Mouse (Mus musculus) MEL (cell line): Measurements from ENCODE around the gene Tmbim7. TPM values are rescaled to one million over a fixed set of nuclear protein-coding genes. Genes with fewer than 3 reads are reported as not detected.
A peak's percentile ranks its signal among the peaks of the same experiment; 100 is the strongest.

Source experiments
- DNase-seq: peaks from one replicate; pipeline ENCODE4 v3.0.0; 2011; ENCODE audit warnings: low read depth, low spot score
- H3K27ac ChIP-seq: 2 replicates; pipeline ENCODE4 v1.5.1; 2012; ENCODE audit warnings: low read depth, mild to moderate bottlenecking, control low read depth, low read length, moderate library complexity; ENCODE audit not compliant: control insufficient read depth
- H3K27me3 ChIP-seq, 2 experiments: fragments of 150-350 bp in 1 of 2; sonication (generic) in 1 of 2; 2 replicates each; pipeline ENCODE4 v1.6.1; 2012; ENCODE audit warnings: low read length in 2 of 2, mild to moderate bottlenecking in 2 of 2, improper control_type of control experiment in 1 of 2, moderate library complexity in 1 of 2; ENCODE audit not compliant: insufficient read depth in 2 of 2, control insufficient read depth in 1 of 2
- H3K36me3 ChIP-seq, 2 experiments: 2 replicates each; pipeline ENCODE4 v1.6.1; 2012 to 2014; ENCODE audit warnings: low read length in 2 of 2, improper control_type of control experiment in 1 of 2, inconsistent platforms in 1 of 2, mild to moderate bottlenecking in 1 of 2; ENCODE audit not compliant: insufficient read depth in 2 of 2, control insufficient read depth in 1 of 2
- H3K4me1 ChIP-seq, 2 experiments: fragments of 150-350 bp in 1 of 2; sonication (generic) in 1 of 2; 2 replicates each; pipeline ENCODE4 v1.6.1; 2012; ENCODE audit warnings: low read length in 2 of 2, improper control_type of control experiment in 1 of 2, mild to moderate bottlenecking in 1 of 2; ENCODE audit not compliant: insufficient read depth in 2 of 2, control insufficient read depth in 1 of 2
- H3K4me3 ChIP-seq, 2 experiments: fragments of 150-350 bp in 1 of 2; sonication (generic) in 1 of 2; 2 replicates each; pipeline ENCODE4 v1.5.1; 2012; ENCODE audit warnings: low read depth in 2 of 2, low read length in 2 of 2, mild to moderate bottlenecking in 2 of 2, moderate library complexity in 2 of 2, control low read depth in 1 of 2, improper control_type of control experiment in 1 of 2; ENCODE audit not compliant: control insufficient read depth in 1 of 2, insufficient read depth in 1 of 2
- H3K79me2 ChIP-seq: 2 replicates; pipeline ENCODE4 v1.6.1; 2012; ENCODE audit warnings: mild to moderate bottlenecking, low read length, moderate library complexity; ENCODE audit not compliant: control insufficient read depth, poor library complexity, insufficient read depth
- H3K9ac ChIP-seq: 2 replicates; pipeline ENCODE4 v1.6.1; 2012; ENCODE audit warnings: low read depth, mild to moderate bottlenecking, control low read depth, low read length, moderate library complexity; ENCODE audit not compliant: control insufficient read depth, poor library complexity, severe bottlenecking
- H3K9me3 ChIP-seq: fragments of 150-350 bp; sonication (generic); replicated peaks from 2 replicates; pipeline ENCODE4 v1.6.1; 2012; ENCODE audit warnings: mild to moderate bottlenecking, low read length, improper control_type of control experiment, moderate library complexity; ENCODE audit not compliant: insufficient read depth
- BHLHE40 ChIP-seq: IDR thresholded peaks from 2 replicates; pipeline ENCODE4 v1.6.1; 2012; ENCODE audit warnings: low read depth, mild to moderate bottlenecking, inconsistent platforms, low read length, improper control_type of control experiment, borderline replicate concordance
- CTCF ChIP-seq, 3 experiments: IDR thresholded peaks in 2 of 3; conservative IDR thresholded peaks in 1 of 3; 2 replicates each; pipeline ENCODE4 v1.5.1; 2011 to 2012; ENCODE audit warnings: low read length in 3 of 3, low read depth in 2 of 3, mild to moderate bottlenecking in 2 of 3, improper control_type of control experiment in 1 of 3, inconsistent platforms in 1 of 3, mixed read lengths in 1 of 3, moderate library complexity in 1 of 3; ENCODE audit not compliant: control insufficient read depth in 1 of 3, insufficient read depth in 1 of 3, poor library complexity in 1 of 3, severe bottlenecking in 1 of 3
- E2F4 ChIP-seq: IDR thresholded peaks from 2 replicates; pipeline ENCODE4 v1.6.1; 2011; ENCODE audit warnings: low read depth, low read length, improper control_type of control experiment, borderline replicate concordance
- EP300 ChIP-seq, 2 experiments: IDR thresholded peaks; 2 replicates each; pipeline ENCODE4 v1.6.1; 2011; ENCODE audit warnings: improper control_type of control experiment in 2 of 2, low read length in 2 of 2, low read depth in 1 of 2, mild to moderate bottlenecking in 1 of 2
- ETS1 ChIP-seq: IDR thresholded peaks from 2 replicates; pipeline ENCODE4 v1.6.1; 2012; ENCODE audit warnings: low read depth, mild to moderate bottlenecking, inconsistent platforms, low read length, improper control_type of control experiment, moderate library complexity
- GABPA ChIP-seq: IDR thresholded peaks from 2 replicates; pipeline ENCODE4 v1.6.1; 2012; ENCODE audit warnings: low read depth, mild to moderate bottlenecking, inconsistent platforms, low read length, improper control_type of control experiment, moderate library complexity
- GATA1 ChIP-seq: IDR thresholded peaks from 2 replicates; pipeline ENCODE4 v1.6.1; 2011; ENCODE audit warnings: low read depth, low read length, improper control_type of control experiment
- MAX ChIP-seq: IDR thresholded peaks from 2 replicates; pipeline ENCODE4 v1.6.1; 2011; ENCODE audit warnings: low read length, improper control_type of control experiment
- MYC ChIP-seq: IDR thresholded peaks from 2 replicates; pipeline ENCODE4 v1.6.1; 2011; ENCODE audit warnings: low read depth, mild to moderate bottlenecking, low read length, improper control_type of control experiment, moderate library complexity
- NELFE ChIP-seq: IDR thresholded peaks from 2 replicates; pipeline ENCODE4 v1.6.1; 2011; ENCODE audit warnings: low read depth, low read length, improper control_type of control experiment
- NRF1 ChIP-seq: IDR thresholded peaks from 2 replicates; pipeline ENCODE4 v1.6.1; 2014; ENCODE audit warnings: low read depth, mild to moderate bottlenecking, inconsistent platforms, low read length, improper control_type of control experiment, moderate library complexity; ENCODE audit not compliant: poor library complexity, insufficient read depth, severe bottlenecking
- POLR2A ChIP-seq, 2 experiments: IDR thresholded peaks; 2 replicates each; pipeline ENCODE4 v1.6.1; 2011 to 2012; ENCODE audit warnings: low read length in 2 of 2, mild to moderate bottlenecking in 2 of 2, control low read depth in 1 of 2, improper control_type of control experiment in 1 of 2, low read depth in 1 of 2, moderate library complexity in 1 of 2; ENCODE audit not compliant: control insufficient read depth in 1 of 2, insufficient read depth in 1 of 2, poor library complexity in 1 of 2
- POLR2AphosphoS5 ChIP-seq: IDR thresholded peaks from 2 replicates; pipeline ENCODE4 v1.6.1; 2012; ENCODE audit warnings: low read depth, borderline replicate concordance, mild to moderate bottlenecking, inconsistent platforms, low read length, moderate library complexity, mixed read lengths
- RAD21 ChIP-seq: IDR thresholded peaks from 2 replicates; pipeline ENCODE4 v1.6.1; 2011; ENCODE audit warnings: mild to moderate bottlenecking, low read depth, low read length, improper control_type of control experiment
- TAL1 ChIP-seq: IDR thresholded peaks from 2 replicates; pipeline ENCODE4 v1.6.1; 2012; ENCODE audit warnings: mild to moderate bottlenecking, inconsistent platforms, low read length, moderate library complexity, mixed read lengths
- TBP ChIP-seq: IDR thresholded peaks from 2 replicates; pipeline ENCODE4 v1.8.0; 2011; ENCODE audit warnings: low read depth, low read length, improper control_type of control experiment
- TCF12 ChIP-seq: IDR thresholded peaks from 2 replicates; pipeline ENCODE4 v1.6.1; 2014; ENCODE audit warnings: low read depth, mild to moderate bottlenecking, inconsistent platforms, low read length, improper control_type of control experiment, moderate library complexity
- UBTF ChIP-seq: IDR thresholded peaks from 2 replicates; pipeline ENCODE4 v1.6.1; 2012; ENCODE audit warnings: low read depth, mild to moderate bottlenecking, inconsistent platforms, low read length, improper control_type of control experiment, moderate library complexity, borderline replicate concordance; ENCODE audit not compliant: insufficient read depth
- USF1 ChIP-seq: IDR thresholded peaks from 2 replicates; pipeline ENCODE4 v1.6.1; 2014; ENCODE audit warnings: low read depth, mild to moderate bottlenecking, inconsistent platforms, low read length, improper control_type of control experiment, moderate library complexity
- ZC3H11A ChIP-seq: IDR thresholded peaks from 2 replicates; pipeline ENCODE4 v1.6.1; 2012; ENCODE audit warnings: low read depth, mild to moderate bottlenecking, inconsistent platforms, low read length, improper control_type of control experiment
- ZMIZ1 ChIP-seq: IDR thresholded peaks from 2 replicates; pipeline ENCODE4 v1.6.1; 2012; ENCODE audit warnings: low read depth, mild to moderate bottlenecking, inconsistent platforms, low read length, improper control_type of control experiment, moderate library complexity
- ZNF384 ChIP-seq: IDR thresholded peaks from 2 replicates; pipeline ENCODE4 v1.6.1; 2012; ENCODE audit warnings: low read depth, mild to moderate bottlenecking, inconsistent platforms, low read length, improper control_type of control experiment
- polyA plus RNA-seq, 2 experiments: library from polyadenylated mRNA; stranded (reverse) in 1 of 2; unstranded in 1 of 2; fragments of >175 nt in 1 of 2; fragments of >200 nt in 1 of 2; gene quantifications; 2 replicates each; pipeline versions ENCODE4 v1.2.1 to v1.2.4; 2012; ENCODE audit warnings: low replicate concordance in 2 of 2, low read depth in 1 of 2; ENCODE audit not compliant: insufficient read length in 2 of 2, insufficient read depth in 1 of 2, missing spikeins in 1 of 2
- total RNA-seq: library from RNA; depleted of rRNA; stranded (reverse); fragments of 300-350 nt; gene quantifications from 2 replicates; pipeline ENCODE4 v1.2.3, GENCODE M21; 2012

Tmbim7 gene
- total and polyA plus RNA-seq, 3 experiments = 0.06 TPM; not detected in 2

DNA sequence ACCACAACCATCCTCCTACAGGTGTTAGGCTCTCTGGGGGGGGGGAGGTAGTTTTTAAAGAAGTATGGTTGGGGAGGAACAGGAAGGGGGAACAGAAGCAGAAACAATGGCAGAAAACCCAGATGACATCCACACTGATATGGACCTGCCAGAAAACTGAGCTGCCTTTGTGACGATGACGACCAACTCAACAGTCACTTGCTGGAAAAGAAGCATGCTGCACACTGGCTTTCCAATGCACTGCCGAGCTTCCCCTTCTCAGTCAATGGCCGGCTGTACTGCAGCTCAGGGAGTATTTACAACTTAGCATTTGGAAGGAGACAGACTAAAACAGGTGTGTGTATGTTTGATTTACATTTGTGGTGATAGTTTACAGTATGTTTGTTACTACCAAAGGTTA is 44.2 kb downstream of the Tmbim7 start:
- no peak for DNase-seq
- Histone ChIP-seq H3K27ac (no peak overlapping the region), H3K4me1 (peaks cover 2 to 4% of the 10 kb centered on the region in 2 experiments; a peak in 3 of 4 replicates), H3K9me3 (no peaks in the 10 kb centered on the region), H3K9ac (no peak overlapping the region), H3K36me3 (peaks cover 5 to 29% of the 10 kb centered on the region in 2 experiments), H3K4me3 (no peak overlapping the region), H3K27me3 (no peaks in the 10 kb centered on the region), H3K79me2 (no peaks in the 10 kb centered on the region)
- TF ChIP-seq MAX (no peak), TCF12 (no peak), GATA1 (no peak), POLR2A (IDR thresholded peaks at IDR 0.05; ENCODE audit: control insufficient read depth in 1 of 2, insufficient read depth in 1 of 2, low read depth in 1 of 2, low read length in 2 of 2, poor library complexity in 1 of 2) (no peak), UBTF (no peak), EP300 (IDR thresholded peaks at IDR 0.05; ENCODE audit: low read depth in 1 of 2, low read length in 2 of 2) (no peak), CTCF (IDR thresholded peaks at IDR 0.05 in 2 of 3, conservative IDR thresholded peaks at IDR 0.05 in 1 of 3; ENCODE audit: control insufficient read depth in 1 of 3, insufficient read depth in 1 of 3, low read depth in 2 of 3, low read length in 3 of 3, poor library complexity in 1 of 3, severe bottlenecking in 1 of 3) (no peak), GABPA (no peak), NELFE (no peak), POLR2AphosphoS5 (no peak), MYC (no peak), TBP (no peak), ZNF384 (no peak), TAL1 (no peak), BHLHE40 (no peak), USF1 (no peak), RAD21 (no peak), NRF1 (no peak)

DNA sequence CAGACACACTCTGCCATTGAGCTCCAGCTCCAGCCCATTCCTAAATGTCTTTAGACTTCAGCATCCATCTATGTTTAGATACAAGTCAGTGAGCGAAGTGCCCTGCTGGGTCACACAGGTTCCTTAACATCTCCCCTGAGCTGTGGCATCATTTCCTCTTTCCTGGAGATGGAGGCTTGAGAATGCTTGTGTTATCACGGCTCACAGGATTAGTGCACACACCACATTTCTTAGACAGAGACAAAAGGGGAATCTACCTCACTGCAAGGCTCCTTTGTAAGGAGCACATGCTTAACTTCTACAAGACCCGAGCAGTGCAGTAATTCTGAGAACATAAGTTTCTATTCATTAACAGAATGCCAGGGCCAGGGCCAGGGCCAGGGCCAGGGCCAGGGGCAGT is 45.0 kb downstream of the Tmbim7 start:
- Histone ChIP-seq H3K4me3 (no peak overlapping the region), H3K4me1 (peaks cover 2 to 4% of the 10 kb centered on the region in 2 experiments; a peak in 3 of 4 replicates), H3K79me2 (no peaks in the 10 kb centered on the region), H3K27me3 (no peaks in the 10 kb centered on the region), H3K9me3 (no peaks in the 10 kb centered on the region), H3K27ac (no peak overlapping the region), H3K9ac (no peak overlapping the region), H3K36me3 (peaks cover 5 to 33% of the 10 kb centered on the region in 2 experiments)
- DNase-seq = peak; percentile 71
- TF ChIP-seq UBTF = no peak
- TF ChIP-seq ETS1 = no peak
- TF ChIP-seq E2F4 = no peak
- TF ChIP-seq ZC3H11A = no peak
- TF ChIP-seq ZMIZ1 = no peak
- TF ChIP-seq GATA1 = peak; percentile 12; the same call in 1 of the 2 replicates
